Mouse (Mus musculus): ENCODE data around the gene Frmd4a.

Frmd4a gene

GRCm38 (mm10) chr2:4439909-4440308 is 422.4 kb downstream of the Frmd4a start:
- DNase-seq (ENCODE audit: low spot score in 2 of 2), result no peak

GRCm38 (mm10) chr2:4441840-4442239 is 424.3 kb downstream of the Frmd4a start:
- no peak for DNase-seq (ENCODE audit: low spot score in 2 of 2)

GRCm38 (mm10) chr2:4444740-4445139 is 427.2 kb downstream of the Frmd4a start:
- no peak for DNase-seq (ENCODE audit: low spot score in 2 of 2)

GRCm38 (mm10) chr2:4445629-4446400 is 428.3 kb downstream of the Frmd4a start:
- no peak for DNase-seq (ENCODE audit: low spot score in 2 of 2)

- no peak for DNase-seq (ENCODE audit: low spot score in 2 of 2)
Observed at GRCm38 (mm10) chr2:4449860-4450480, 432.5 kb downstream of the Frmd4a start.

GRCm38 (mm10) chr2:4452590-4453400 is 435.3 kb downstream of the Frmd4a start:
- no peak for DNase-seq (ENCODE audit: low spot score in 2 of 2)

- DNase-seq (ENCODE audit: low spot score in 2 of 2), result no peak
Observed at GRCm38 (mm10) chr2:4455097-4456025, 437.8 kb downstream of the Frmd4a start.

GRCm38 (mm10) chr2:4460897-4461296 is 443.4 kb downstream of the Frmd4a start:
- no peak for DNase-seq (ENCODE audit: low spot score in 2 of 2)

- DNase-seq (ENCODE audit: low spot score in 2 of 2), result no peak
Observed at GRCm38 (mm10) chr2:4461514-4461913, 444.0 kb downstream of the Frmd4a start.

- no peak for DNase-seq (ENCODE audit: low spot score in 2 of 2)
Observed at GRCm38 (mm10) chr2:4462480-4462879, 445.0 kb downstream of the Frmd4a start.

GRCm38 (mm10) chr2:4466084-4466483 is 448.6 kb downstream of the Frmd4a start:
- no peak for DNase-seq (ENCODE audit: low spot score in 2 of 2)

GRCm38 (mm10) chr2:4467314-4467713 is 449.8 kb downstream of the Frmd4a start:
- DNase-seq (ENCODE audit: low spot score in 2 of 2), result no peak

GRCm38 (mm10) chr2:4472760-4473480 is 455.4 kb downstream of the Frmd4a start:
- DNase-seq (ENCODE audit: low spot score in 2 of 2), result no peak

GRCm38 (mm10) chr2:4473866-4474538 is 456.5 kb downstream of the Frmd4a start:
- no peak for DNase-seq (ENCODE audit: low spot score in 2 of 2)

- DNase-seq (ENCODE audit: low spot score in 2 of 2), result no peak
Observed at GRCm38 (mm10) chr2:4474539-4474937, 457.0 kb downstream of the Frmd4a start.

- no peak for DNase-seq (ENCODE audit: low spot score in 2 of 2)
Observed at GRCm38 (mm10) chr2:4475991-4476390, 458.5 kb downstream of the Frmd4a start.

- no peak for DNase-seq (ENCODE audit: low spot score in 2 of 2)
Observed at GRCm38 (mm10) chr2:4476608-4477007, 459.1 kb downstream of the Frmd4a start.

GRCm38 (mm10) chr2:4477311-4477710 is 459.8 kb downstream of the Frmd4a start:
- no peak for DNase-seq (ENCODE audit: low spot score in 2 of 2)

- DNase-seq (ENCODE audit: low spot score in 2 of 2), result no peak
Observed at GRCm38 (mm10) chr2:4480180-4480579, 462.7 kb downstream of the Frmd4a start.

- DNase-seq (ENCODE audit: low spot score in 2 of 2), result no peak
Observed at GRCm38 (mm10) chr2:4481154-4481553, 463.6 kb downstream of the Frmd4a start.

Measured in frontal cortex, postnatal 14 days (tissue).